Mouse (Mus musculus): Measurements from ENCODE around the gene P2rx6. TPM values are rescaled to one million over a fixed set of nuclear protein-coding genes. Genes with fewer than 3 reads are reported as not detected.
"Not testable (repeated sequence)": the region's sequence is repeated elsewhere in the genome, so short reads cannot be mapped to it uniquely, and the experiment has no call there.

P2rx6 gene
- polyA plus RNA-seq, 1 experiment from 2014 or later: 0.75 TPM

DNA sequence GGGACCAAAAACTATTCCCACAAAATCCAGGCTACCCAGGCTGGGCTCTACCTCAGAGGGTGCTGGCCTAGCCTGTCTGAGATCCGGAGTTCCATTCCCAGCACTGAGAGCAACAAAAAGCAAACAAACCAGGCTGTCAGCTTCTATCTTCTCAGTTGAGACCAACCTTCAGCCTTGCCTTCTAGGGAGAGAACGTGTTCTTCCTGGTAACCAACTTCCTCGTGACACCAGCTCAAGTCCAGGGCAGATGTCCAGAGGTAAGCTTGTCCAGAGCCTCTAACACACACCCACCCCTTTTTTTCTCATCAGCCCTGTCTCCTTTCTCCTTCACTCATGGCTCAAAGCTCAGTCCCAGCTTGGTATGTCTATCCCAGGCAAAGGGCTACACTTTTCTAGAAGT, 3.1 kb downstream of the P2rx6 start:
- H3K4me1 ChIP-seq: peaks cover 18% of the 10 kb centered on the region
- no peaks in the 10 kb centered on the region for H3K36me3 ChIP-seq
- no peaks in the 10 kb centered on the region for H3K9me3 ChIP-seq
- H3K9ac ChIP-seq: no peak overlapping the region
- H3K27ac ChIP-seq: no peak overlapping the region
- no peak overlapping the region for H3K4me3 ChIP-seq
- 71% methylated on average over 3 of the region's 3 CpGs for WGBS
- no peak for ATAC-seq (ENCODE audit: low FRiP score, low read depth)
- H3K4me2 ChIP-seq (replicated peaks): no peak overlapping the region
- peaks cover 21% of the 10 kb centered on the region for H3K27me3 ChIP-seq (replicated peaks)

DNA sequence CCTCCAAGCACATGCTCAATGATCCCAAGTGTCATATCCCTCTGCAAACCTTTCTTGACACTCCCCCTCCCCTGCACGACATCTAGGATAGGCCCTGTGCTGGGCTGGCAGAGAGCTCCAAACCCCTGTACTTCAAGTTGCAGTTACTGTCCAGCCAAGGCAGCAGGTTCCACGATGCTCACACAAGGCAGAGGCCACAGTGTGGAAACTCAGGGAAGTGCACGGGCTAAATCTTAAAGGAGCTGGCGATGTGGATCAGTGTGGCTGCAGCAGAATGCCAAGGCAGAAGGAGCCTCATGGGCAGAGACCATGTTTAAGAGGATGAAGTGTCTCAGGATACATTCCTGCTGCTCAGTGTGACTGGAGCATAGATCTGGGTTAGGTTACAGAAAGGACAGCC, 4.5 kb downstream of the P2rx6 start:
- peaks cover 10% of the 10 kb centered on the region for H3K4me1 ChIP-seq
- peaks cover 12% of the 10 kb centered on the region; the same call in 1 of the 2 replicates for H3K27me3 ChIP-seq (replicated peaks)
- WGBS: 35% methylated on average over 4 of the region's 4 CpGs
- no peak overlapping the region for H3K4me3 ChIP-seq
- H3K9me3 ChIP-seq: no peaks in the 10 kb centered on the region
- no peak overlapping the region for H3K4me2 ChIP-seq (replicated peaks)
- no peak for ATAC-seq (ENCODE audit: low FRiP score, low read depth)
- no peak overlapping the region for H3K9ac ChIP-seq
- H3K36me3 ChIP-seq: no peaks in the 10 kb centered on the region
- H3K27ac ChIP-seq: no peak overlapping the region

DNA sequence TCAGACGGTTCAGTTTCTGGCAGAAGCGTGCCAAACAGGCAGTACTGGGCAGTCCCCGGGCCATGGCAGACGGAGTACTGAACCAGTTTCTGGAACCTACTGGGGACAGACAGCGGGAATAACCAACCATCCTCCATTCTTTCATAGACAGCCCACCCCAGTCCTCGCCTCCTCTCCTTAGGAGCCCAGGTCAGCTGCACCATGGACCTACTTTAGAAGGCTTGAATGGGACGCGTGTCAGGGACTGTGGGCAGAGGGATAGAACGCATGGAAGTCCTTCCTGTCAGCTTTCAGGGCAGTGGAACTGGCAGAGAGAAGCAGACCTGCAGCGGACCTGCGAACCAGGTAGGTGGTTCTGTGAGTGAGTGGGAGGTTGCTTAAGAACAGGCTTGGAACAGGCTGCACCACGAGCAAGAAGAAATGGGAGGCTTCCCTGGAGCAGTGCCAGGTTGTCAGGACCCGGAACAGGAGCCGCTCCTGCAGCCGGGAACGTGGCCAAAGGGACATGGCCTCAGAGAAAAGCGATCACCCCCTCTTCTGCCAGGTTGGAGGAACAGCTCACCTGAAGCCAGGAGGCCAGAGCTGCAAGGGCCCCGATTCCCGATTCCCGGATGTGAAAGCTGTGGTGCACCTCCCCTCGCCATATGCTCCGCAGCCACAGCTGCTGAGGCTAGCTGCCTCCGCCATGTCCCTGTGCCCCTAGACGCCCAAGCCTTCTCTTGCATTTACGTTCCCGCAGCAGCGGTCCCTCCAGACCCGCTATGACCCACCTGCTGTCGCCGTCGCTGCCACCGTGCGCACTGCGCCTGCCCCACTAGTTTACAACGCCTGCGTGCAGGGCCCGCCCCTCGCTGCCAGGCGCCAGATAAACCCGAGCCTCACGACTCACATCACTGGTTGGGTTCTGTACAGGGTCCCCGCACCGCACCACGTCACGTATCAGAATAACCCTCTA, 14.5 kb downstream of the P2rx6 start:
- Histone ChIP-seq H3K9ac (peak overlapping the region; percentile 59), H3K27me3 (replicated peaks) (peaks cover 40% of the 10 kb centered on the region), H3K9me3 (no peaks in the 10 kb centered on the region), H3K4me3 (peak overlapping the region; percentile 46), H3K4me2 (replicated peaks) (peak overlapping the region; percentile 73), H3K27ac (no peak overlapping the region; the same call in 1 of the 2 replicates), H3K36me3 (no peaks in the 10 kb centered on the region), H3K4me1 (peaks cover 10% of the 10 kb centered on the region; the same call in 1 of the 2 replicates)
- peak; percentile 41; the same call in 1 of the 2 replicates for ATAC-seq (ENCODE audit: low FRiP score, low read depth)
- WGBS: 14% methylated on average over 45 of the region's 45 CpGs

DNA sequence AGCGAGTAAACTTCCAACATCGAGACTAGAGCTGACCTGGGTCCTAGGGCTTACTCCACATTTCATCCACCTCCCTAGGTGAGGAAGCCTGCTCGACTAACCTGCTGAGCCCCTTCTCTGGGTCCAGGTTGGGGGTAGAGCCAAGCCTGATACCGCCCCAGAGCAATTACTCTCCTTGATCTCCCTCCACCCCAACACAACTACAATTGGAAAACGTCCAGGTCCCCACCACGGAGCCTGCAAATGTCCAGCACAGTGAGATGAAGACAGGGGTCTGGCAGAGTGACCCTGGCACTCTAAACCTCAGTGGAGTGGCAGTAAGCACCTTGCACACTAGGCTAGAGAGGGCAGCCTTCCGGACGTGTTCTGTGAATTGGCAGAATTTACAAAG, 15.1 kb downstream of the P2rx6 start:
- no peak for ATAC-seq (ENCODE audit: low FRiP score, low read depth)
- H3K36me3 ChIP-seq: no peaks in the 10 kb centered on the region
- peak overlapping the region; percentile 46 for H3K4me3 ChIP-seq
- H3K9me3 ChIP-seq: no peaks in the 10 kb centered on the region
- H3K4me2 ChIP-seq (replicated peaks): peak overlapping the region; percentile 73
- WGBS: 13% methylated on average over 8 of the region's 8 CpGs
- no peak overlapping the region for H3K27ac ChIP-seq
- peaks cover 37% of the 10 kb centered on the region for H3K27me3 ChIP-seq (replicated peaks)
- peaks cover 10% of the 10 kb centered on the region; the same call in 1 of the 2 replicates for H3K4me1 ChIP-seq
- peak overlapping the region; percentile 59 for H3K9ac ChIP-seq

DNA sequence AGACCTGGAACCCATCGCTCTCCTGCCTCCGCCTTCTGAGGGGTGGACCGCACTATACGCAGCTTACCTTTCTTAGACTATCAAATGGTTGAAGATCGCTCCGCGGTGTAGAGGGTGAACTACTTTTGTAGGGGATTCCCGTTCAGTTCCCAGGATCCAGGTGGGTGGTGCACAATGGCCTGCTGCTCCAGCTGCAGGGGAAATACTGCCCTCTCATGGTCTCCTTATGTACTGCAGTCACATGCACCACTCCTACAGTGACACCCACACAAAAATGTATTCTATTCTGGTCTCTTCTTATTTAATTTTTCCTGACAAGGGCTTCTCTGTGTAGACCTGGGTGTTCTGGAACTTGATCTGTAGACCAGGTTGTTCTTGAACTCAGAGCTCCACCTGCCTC, 21.4 kb downstream of the P2rx6 start, which contains the start of gene Slc7a4:
TSS of gene Slc7a4 (minus strand) at position 151 of the 400 bp plus-strand sequence.
- Histone ChIP-seq H3K4me3 (no peak within 1 kb of the TSS), H3K9ac (no peak within 1 kb of the TSS), H3K36me3 (no peaks in the 10 kb centered on the region), H3K4me2 (replicated peaks) (no peak within 1 kb of the TSS), H3K9me3 (no peaks in the 10 kb centered on the region), H3K27ac (no peak within 1 kb of the TSS), H3K4me1 (no peaks in the 10 kb centered on the region), H3K27me3 (replicated peaks) (peaks cover under 1% of the 10 kb centered on the region; the same call in 1 of the 2 replicates)
- no peak for ATAC-seq (ENCODE audit: low FRiP score, low read depth)
- WGBS: 11% methylated on average over 8 of the region's 8 CpGs

DNA sequence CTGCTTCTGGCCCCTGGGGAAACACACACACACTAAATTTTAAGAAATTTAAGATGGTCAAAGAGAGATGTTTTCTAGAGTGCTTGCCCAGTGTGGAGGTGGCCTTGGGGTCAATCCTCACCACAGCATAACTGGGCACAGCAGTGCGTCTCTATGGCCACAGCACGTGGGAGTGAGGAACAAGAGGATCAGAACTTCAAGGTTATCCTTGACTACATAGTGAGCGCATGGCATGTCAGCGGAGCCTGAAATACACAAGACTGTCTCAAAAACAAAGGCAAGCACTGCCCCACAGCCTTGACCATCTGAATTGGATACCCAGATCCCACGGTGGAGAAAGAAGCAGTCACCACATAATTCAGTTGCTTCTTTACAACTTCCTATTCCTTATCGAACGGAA, 22.9 kb downstream of the P2rx6 start:
- Histone ChIP-seq H3K9ac (no peak overlapping the region), H3K4me3 (no peak overlapping the region), H3K4me1 (no peaks in the 10 kb centered on the region), H3K27ac (no peak overlapping the region), H3K4me2 (replicated peaks) (no peak overlapping the region), H3K36me3 (no peaks in the 10 kb centered on the region), H3K27me3 (replicated peaks) (no peaks in the 10 kb centered on the region), H3K9me3 (no peaks in the 10 kb centered on the region)
- 87% methylated on average over 7 of the region's 7 CpGs for WGBS
- no peak for ATAC-seq (ENCODE audit: low FRiP score, low read depth)

DNA sequence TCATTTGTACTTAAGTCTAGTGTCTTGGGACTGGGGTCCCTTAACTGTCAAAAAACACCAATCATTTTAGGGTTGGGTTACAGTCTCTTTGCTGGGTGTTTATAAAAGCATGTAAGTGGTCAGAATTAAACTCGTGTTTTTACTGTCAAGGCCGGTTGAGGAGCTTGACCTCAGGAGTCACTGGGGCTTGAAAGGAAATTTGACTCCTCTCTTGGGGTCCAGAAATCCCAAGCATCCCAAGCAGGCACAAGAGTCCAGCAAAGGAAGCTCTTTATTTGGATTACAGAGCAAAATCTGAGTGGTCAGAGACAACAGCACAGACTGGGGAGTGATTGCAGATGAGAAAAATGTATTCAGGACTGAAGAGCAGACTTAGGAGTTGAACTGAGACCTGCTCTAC, 29.0 kb downstream of the P2rx6 start:
- Histone ChIP-seq H3K36me3 (no peaks in the 10 kb centered on the region), H3K9me3 (no peaks in the 10 kb centered on the region), H3K9ac (no peak overlapping the region), H3K27me3 (replicated peaks) (no peaks in the 10 kb centered on the region), H3K27ac (no peak overlapping the region), H3K4me3 (no peak overlapping the region), H3K4me2 (replicated peaks) (no peak overlapping the region), H3K4me1 (no peaks in the 10 kb centered on the region)
- ATAC-seq (ENCODE audit: low FRiP score, low read depth): no peak
- 52% methylated on average over 2 of the region's 2 CpGs for WGBS

DNA sequence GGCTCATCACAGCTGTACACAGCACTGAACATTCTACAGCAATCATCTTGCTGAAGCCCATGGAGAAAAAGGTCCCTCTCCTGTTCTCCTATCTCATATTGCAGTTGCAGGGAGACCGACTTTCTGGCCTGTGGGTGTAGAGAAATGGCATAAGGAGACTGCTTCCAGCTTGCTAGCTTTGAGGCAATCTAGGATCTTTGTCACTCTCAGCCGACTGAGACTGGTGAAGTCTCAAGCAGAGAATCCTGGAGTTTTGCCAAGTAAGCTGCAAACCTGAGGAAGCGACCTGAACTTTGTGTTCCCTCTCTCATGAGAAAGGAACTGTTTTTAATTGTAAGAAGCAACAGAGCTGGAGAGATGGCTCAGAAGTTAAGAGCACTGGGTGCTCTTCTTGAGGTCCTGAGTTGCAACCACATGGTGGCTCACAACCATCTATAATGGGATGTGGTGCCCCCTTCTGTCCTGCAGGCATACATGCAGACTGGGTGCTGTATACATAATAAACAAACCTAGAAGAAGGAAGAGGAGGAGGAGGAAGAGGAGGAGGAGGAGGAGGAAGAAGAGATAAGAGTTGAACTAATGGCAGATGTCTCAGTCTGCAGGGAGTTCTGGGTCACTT, 39.4 kb downstream of the P2rx6 start:
- Histone ChIP-seq H3K4me3 (no peak overlapping the region), H3K9ac (no peak overlapping the region), H3K4me2 (replicated peaks) (no peak overlapping the region), H3K27ac (no peak overlapping the region), H3K36me3 (no peaks in the 10 kb centered on the region), H3K4me1 (no peaks in the 10 kb centered on the region), H3K9me3 (no peaks in the 10 kb centered on the region), H3K27me3 (replicated peaks) (no peaks in the 10 kb centered on the region)
- WGBS: 77% methylated on average over 3 of the region's 3 CpGs
- no peak for ATAC-seq (ENCODE audit: low FRiP score, low read depth)

DNA sequence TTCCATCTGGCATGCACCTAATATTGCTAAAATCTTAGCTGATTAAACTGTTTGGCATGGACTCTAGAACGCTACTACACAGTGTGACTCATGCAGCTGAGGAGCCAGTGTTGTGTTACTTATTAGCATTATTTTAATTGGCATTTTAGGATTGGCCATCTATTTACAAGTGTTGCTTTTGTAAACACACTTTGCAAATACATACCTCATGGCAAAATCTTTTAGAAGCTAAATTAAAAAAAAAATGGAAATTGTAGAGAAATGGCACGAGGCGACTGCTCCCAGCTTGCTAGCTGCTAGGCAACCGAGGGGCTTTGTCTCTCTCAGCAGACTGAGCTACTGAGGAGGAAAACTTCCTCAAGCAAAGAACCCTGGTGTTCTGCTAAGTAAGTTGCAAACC, 43.3 kb downstream of the P2rx6 start:
- no peaks in the 10 kb centered on the region for H3K27me3 ChIP-seq (replicated peaks)
- H3K4me1 ChIP-seq: no peaks in the 10 kb centered on the region
- H3K27ac ChIP-seq: no peak overlapping the region
- no peaks in the 10 kb centered on the region for H3K9me3 ChIP-seq
- H3K36me3 ChIP-seq: no peaks in the 10 kb centered on the region
- no peak overlapping the region for H3K4me2 ChIP-seq (replicated peaks)
- no peak overlapping the region for H3K4me3 ChIP-seq
- no peak for ATAC-seq (ENCODE audit: low FRiP score, low read depth)
- 67% methylated on average over 4 of the region's 4 CpGs for WGBS
- H3K9ac ChIP-seq: no peak overlapping the region

DNA sequence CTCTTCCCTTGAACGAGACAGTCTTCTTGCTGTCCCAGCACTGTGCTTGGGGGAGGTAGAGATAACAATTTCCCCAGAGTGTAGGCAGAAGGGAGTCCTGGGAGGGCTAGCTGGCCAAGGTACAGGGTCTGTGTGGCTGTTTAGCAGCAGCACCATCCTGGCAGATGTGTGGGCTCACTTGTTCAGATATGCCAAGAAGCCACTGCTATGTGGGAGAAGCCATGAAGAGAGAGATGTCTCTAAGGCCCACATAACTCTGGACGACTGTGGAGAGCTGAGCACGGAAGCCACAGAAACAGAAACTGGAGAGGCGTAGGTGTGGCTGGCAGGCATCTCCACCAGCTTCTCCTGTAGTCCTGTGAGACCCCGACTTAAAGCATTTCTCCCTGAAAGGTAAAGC, 44.0 kb downstream of the P2rx6 start:
- Histone ChIP-seq H3K9ac (no peak overlapping the region), H3K27ac (no peak overlapping the region)

DNA sequence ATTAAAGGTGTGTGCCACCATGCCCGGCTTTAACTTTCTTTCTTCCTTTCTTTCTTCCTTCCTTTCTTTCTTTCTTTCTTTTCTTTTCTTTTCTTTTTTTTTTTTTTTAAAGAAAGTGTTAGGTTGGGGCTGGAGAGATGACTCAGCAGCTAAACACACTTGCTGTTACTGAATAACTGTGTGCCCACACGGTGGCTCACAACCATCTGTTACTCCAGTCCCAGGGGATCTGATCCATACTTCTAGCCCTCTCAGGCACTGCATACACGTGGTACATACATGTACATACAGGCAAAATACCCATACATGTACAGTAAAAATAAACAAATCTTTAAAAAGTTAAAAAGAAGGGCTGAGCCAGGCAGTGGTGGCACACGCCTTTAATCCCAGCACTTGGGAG, 49.7 kb downstream of the P2rx6 start:
- ATAC-seq (ENCODE audit: low FRiP score, low read depth): no peak
- no peak overlapping the region for H3K4me2 ChIP-seq (replicated peaks)
- H3K9me3 ChIP-seq: no peaks in the 10 kb centered on the region
- H3K4me1 ChIP-seq: no peaks in the 10 kb centered on the region
- H3K36me3 ChIP-seq: no peaks in the 10 kb centered on the region
- H3K27ac ChIP-seq: no peak overlapping the region
- H3K4me3 ChIP-seq: no peak overlapping the region
- no peak overlapping the region for H3K9ac ChIP-seq
- 72% methylated on average over 4 of the region's 4 CpGs for WGBS
- H3K27me3 ChIP-seq (replicated peaks): no peaks in the 10 kb centered on the region

More for the DNA sequence above, 44.0 kb downstream of the P2rx6 start:
- Histone ChIP-seq H3K27me3 (replicated peaks) (no peaks in the 10 kb centered on the region), H3K9me3 (no peaks in the 10 kb centered on the region), H3K4me3 (no peak overlapping the region), H3K4me1 (no peaks in the 10 kb centered on the region), H3K36me3 (no peaks in the 10 kb centered on the region), H3K4me2 (replicated peaks) (no peak overlapping the region)
- WGBS: 83% methylated on average over 5 of the region's 5 CpGs
- no peak for ATAC-seq (ENCODE audit: low FRiP score, low read depth)

DNA sequence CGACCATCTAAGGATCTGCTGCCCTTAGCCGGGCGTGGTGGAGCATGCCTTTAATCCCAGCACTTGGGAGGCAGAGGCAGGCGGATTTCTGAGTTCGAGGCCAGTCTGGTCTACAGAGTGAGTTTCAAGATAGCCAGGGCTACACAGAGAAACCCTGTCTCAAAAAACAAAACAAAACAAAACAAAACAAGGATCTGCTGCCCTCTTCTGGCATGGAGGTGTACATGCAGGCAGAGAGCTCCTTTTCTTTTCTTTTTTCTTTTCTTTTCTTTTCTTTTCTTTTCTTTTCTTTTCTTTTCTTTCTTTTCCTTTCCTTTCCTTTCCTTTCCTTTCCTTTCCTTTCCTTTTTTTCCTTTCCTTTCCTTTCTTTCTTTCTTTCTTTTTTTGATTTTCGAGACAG, 53.1 kb downstream of the P2rx6 start:
- not testable (repeated sequence) for H3K9ac ChIP-seq; H3K27ac ChIP-seq; H3K4me2 ChIP-seq (replicated peaks); H3K27me3 ChIP-seq (replicated peaks); H3K4me3 ChIP-seq; ATAC-seq (ENCODE audit: low FRiP score, low read depth); H3K36me3 ChIP-seq; H3K4me1 ChIP-seq; H3K9me3 ChIP-seq
- WGBS: 91% methylated on average over 6 of the region's 6 CpGs
